Mouse (Mus musculus) gastrocnemius, postnatal 36 days (tissue): ENCODE measurements around the gene Pakap. TPM values are rescaled to one million over a fixed set of nuclear protein-coding genes. Genes with fewer than 3 reads are reported as not detected.

Source experiments
- DNase-seq, 2 experiments: peaks; one replicate each; pipeline ENCODE4 v3.0.0; 2022
- intact Hi-C: fragments of 180-260 bp; cut with DNase I; formaldehyde crosslinking; loops from one replicate; pipeline ENCODE4 v1.15.1; 2025
- total RNA-seq, 2 experiments: library from RNA; stranded (reverse); gene quantifications; 2 replicates each; pipeline ENCODE4 v1.2.3; 2021

The Pakap gene
- total RNA-seq, 2 experiments from 2014 or later: 3.9 to 6.6 TPM

DNA sequence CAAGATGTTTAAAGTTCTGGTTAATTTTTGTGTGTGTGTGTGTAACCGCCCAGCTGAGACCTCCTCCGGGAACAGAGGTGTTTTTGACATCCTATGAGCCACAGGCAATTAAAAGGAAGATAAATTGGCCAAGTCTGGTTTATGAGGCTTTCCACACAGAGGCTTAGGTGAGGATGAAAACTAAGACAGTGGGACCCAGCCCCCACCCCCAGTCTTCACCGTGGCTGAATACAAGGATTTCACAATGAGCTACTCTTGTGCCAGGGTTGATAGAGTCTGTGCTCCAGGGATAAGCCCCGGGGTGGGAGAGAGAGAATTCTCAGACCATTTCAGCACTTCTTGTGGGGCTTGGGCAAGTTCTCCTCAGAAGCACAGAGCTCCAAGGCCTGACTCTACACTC is 183.1 kb downstream of the Pakap start:
- intact Hi-C loops: no loop called here

DNA sequence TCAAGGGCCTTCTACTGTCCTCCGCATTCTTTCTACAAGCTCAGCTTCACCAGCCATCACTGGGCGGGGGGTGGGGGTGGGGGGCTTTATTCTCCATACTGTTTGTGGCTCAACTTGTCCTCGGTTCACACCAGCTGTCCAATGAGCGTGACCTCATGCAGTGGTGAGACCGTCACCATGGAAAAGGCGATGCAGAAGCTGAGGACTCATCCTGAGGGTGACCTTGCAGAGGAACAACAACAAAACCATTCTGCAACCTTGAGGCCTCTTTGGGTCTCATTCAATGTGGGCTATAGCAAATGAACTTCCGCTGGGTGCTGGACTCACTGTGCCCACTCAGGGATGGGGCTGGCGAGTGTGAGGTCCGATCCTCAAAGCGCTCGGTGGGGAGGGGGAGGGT is 183.6 kb downstream of the Pakap start:
- no peak for DNase-seq
- intact Hi-C loops: no loop called here

More for the DNA sequence above, 183.1 kb downstream of the Pakap start:
- no peak for DNase-seq

GRCm38 (mm10) chr4:57755085-57755484 is 187.1 kb downstream of the Pakap start:
- no peak for DNase-seq
- intact Hi-C loops: no loop called here

- no peak for DNase-seq
- intact Hi-C loops: no loop called here
Observed at GRCm38 (mm10) chr4:57757997-57758396, 190.0 kb downstream of the Pakap start.

DNA sequence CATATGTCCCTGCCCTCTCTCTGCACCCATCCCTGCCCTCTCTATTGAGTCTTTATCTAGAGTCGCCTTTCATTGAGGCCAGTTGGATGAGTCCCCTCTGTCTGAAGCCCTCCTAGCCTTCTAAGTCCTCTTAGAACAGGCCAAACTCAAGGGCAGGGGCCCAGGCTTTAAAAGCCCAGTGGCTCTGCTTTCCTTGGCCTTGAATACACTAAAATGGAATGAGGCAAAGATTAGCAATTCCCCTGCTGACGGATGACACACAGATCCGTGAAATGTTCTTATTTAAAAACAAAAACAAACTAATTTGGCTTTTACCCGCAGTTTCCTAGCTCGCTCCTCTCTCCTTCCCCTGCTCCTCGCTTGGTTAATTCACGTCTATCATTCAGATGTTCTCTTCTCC is 194.4 kb downstream of the Pakap start:
- DNase-seq: no peak
- intact Hi-C loops: no loop called here

GRCm38 (mm10) chr4:57764392-57764791 is 196.4 kb downstream of the Pakap start:
- intact Hi-C loops: no loop called here
- DNase-seq: no peak

DNA sequence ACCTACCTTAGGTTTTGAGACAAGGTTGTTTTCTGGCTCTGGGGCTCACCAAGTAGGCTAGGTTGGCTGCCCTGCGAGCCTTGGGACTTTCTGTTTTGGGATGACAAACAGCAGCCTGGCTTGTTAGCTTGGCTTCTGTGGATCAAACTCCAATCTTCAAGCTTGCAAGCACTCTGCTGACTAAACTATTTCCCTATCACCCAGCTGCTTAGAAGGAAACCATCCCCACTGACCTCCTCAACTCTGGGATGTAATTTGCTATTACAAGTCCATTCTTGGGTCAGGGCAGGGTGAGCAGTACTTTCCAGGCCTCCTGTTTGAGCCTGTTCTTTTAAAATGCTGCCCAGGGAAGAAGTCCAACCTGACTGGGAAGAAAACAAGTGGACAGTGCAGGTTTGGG is 196.9 kb downstream of the Pakap start:
- intact Hi-C loops: no loop called here
- no peak for DNase-seq

DNA sequence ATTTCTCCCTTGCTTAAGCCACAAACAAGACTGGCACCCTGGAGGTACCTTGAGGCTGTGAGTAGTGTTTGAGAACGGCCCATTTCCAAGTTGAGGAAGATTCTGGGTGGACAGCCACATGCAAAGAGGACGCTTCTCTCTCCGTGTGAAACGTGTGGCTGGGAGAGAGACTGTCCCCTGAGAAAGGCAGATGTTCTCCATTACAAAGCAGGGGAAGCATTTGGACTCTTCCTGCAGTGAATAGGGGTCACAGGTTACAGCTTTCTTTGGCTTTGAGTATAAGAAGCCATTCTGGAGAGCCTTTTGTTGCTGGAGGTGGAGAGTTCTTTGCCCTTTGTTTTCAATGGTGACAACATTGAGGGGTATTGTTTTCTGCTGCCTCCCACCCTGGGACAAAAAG is 197.8 kb downstream of the Pakap start:
- intact Hi-C loops: no loop called here
- no peak for DNase-seq

- DNase-seq: no peak
- intact Hi-C loops: no loop called here
Observed at GRCm38 (mm10) chr4:57769007-57769406, 201.0 kb downstream of the Pakap start.

DNA sequence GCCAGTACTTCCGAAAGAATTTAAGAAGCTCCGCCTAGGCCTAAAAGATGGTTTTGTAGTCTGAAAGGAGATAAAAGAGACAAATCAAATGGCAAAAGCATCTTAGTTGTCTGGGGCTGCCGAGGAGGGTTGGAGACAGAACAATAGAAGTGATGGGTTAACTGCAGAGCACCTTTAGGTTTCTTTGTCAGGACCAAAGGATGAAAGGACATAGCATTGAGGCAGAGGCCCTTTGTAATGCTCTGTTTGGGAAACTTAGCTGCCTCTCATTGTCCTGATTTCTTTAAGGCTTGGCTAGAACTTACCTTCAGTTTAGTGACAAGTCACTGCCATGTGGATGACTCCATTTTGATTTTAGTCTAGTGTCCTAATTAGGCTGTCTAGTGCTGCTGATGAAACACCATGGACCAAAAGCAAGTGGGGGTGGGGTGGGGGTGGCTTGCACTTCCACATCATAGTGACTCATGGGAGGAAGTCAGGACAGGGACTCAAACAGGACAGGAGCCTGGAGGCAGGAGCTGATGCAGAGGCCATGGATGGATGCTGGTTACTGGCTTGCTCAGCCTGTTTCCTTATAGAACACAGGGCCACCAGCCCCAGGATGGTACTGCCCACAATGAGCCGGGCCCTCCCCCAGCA is 202.3 kb downstream of the Pakap start:
- intact Hi-C loops: no loop called here
- DNase-seq: no peak

GRCm38 (mm10) chr4:57771558-57772219 is 203.7 kb downstream of the Pakap start:
- intact Hi-C loops: no loop called here
- no peak for DNase-seq

DNA sequence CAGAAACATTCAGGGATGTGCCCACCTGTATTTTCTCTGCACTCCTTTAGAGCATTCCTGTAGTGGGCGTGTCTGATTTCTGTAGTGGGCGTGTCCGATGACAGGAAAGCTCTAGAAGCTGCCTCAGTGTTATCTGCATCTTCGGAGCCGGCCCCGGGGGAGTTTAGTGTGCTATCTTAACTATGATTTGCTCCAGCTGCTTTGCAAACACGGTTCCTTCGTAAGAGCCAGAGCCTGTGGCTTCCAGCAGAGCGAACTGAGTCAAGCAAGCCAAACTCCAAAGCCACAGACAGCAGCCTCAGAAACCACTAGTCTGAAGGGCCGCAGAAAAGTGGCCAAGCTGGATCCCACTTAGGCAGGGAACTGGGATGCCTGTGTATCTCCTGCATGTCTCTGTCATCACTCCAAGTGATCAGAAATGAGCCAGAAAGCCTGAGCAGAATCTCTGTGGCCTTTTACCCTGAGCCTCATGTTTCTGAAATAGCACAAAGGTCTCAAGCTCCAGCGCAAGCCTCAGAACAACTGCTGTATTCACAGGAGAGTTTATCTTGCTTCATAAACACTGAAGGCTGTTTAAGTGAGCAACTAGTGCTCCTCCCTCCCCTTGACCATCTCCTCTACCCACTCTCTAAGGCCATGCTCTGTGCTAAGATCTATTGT is 205.0 kb downstream of the Pakap start:
- intact Hi-C loops: no loop called here
- DNase-seq: no peak

- intact Hi-C loops: no loop called here
- DNase-seq: no peak
Observed at GRCm38 (mm10) chr4:57774517-57774916, 206.5 kb downstream of the Pakap start.

DNA sequence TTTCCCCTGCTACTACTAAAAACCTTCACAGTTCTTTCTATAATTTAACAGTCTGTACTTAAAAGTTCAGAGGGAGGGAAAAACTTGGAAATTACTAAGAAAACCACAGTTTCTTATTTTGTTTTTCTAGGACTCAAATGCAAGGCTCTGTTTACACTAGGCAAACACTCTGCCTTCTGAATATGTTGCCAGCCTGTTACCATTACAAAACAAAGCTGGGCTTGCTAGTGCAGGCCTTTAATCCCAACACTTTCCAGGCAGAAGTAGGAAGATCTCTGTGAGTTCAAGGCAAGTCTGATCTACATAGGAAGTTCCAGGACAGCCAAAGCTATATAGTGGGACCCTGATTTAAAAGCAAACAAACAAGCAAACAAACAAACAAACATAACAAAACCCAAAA is 207.6 kb downstream of the Pakap start:
- intact Hi-C loops: loop anchor here (5.0 kb wide), 1 partner anchor 568 kb away; no protein-coding TSS in a partner anchor
- no peak for DNase-seq

DNA sequence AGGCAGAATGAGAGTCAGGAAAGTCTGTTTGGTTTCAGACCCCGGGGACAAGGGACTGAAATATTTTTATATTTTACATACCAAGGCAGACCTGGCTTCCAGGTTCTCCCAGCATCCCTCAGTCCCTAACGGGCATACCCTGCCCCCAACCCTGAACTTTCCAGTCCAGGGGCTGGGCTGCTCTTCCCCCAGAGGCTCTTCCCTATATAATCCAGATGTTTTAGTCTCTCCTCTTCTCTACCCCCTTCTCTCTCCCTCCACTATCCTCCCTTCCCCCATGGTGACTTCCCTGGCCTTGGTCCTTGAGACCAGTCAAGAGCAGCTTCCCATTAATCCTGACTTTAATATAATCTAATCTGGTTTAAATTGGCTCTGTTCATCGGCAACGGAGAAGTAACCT is 212.4 kb downstream of the Pakap start:
- intact Hi-C loops: no loop called here
- DNase-seq: no peak

DNA sequence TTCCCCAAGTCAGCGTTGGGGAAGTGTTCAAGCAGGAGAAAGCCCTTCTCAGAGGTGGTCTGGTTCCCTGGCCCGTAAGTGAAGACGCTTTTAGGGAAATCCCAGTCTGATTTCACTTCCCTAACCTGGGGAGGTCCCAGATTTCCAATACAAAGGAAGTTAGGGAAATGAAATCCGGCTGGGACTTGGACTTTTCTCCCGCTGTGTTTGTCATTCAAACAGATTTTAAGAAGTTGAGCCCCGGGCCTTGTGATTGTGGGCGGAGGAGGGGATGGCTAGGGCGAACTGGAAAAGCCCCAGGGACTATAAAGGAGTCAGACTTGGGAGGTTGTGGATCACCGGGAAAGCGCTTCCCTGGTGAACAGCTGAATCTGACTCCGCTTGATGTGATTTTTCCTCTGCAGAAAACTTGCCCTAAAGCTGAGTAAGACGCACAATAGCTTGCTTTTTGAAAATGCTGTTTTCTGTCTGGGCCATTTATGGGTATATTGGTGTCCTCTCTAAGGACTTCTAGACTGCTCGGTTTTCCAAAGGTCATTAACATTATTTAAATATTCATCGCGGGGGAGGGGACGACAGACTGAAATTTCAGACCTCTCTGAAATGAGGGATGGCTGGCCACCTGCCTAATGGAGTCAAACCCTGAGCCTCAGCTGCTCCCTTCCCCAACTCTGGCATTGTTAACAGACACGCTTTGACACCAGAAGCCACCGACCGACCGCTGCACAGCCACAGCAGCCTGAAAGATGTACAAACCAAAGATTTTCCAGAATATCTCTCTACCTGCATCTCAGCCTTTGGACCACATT is 213.1 kb downstream of the Pakap start:
- intact Hi-C loops: no loop called here
- no peak for DNase-seq

DNA sequence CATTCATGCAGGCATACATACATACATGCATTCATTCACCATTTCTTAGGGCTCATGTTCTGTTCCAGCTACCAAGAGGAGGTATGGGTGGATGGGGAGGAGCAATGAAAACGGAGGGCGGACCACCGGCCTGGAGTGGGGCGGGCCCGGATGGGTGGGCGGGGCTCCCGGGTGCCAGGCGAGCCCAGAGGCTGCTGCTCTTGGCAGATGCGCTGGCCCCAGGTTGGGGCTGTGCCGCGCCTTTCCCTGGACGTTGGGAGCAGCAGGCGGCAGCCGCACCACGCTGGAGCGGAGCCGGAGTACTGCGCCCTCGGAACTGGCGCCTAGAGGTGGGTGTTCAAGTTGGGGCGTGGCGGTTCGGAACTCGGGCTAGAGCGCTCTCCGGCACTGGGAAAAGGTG is 214.0 kb downstream of the Pakap start:
- peak; percentile 50 to 68 for DNase-seq
- intact Hi-C loops: no loop called here

- peak in 1 of 2 experiments; percentile 21 for DNase-seq
- intact Hi-C loops: no loop called here
Observed at GRCm38 (mm10) chr4:57782549-57783390, 214.8 kb downstream of the Pakap start.

DNA sequence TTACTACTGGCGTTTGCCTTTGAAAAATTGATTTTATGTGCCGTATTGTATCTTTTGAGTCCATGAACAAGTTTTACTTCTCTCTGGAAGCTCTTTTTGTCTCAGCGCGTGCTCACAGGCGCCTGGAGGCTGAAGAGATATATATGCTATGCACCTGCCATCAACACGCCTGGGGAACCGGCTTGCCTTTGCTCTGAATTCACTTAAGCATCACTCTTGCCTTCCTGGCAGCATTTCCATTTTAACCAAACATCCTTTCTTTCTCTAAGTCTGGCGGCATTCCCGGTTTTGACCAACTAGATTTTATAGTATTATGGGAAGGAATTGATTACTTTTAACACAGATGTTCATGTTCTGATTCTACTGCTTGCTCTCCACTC is 215.4 kb downstream of the Pakap start:
- no peak for DNase-seq
- intact Hi-C loops: no loop called here
